Mouse (Mus musculus): ENCODE results near the gene Vmn1r167.
"Not testable (repeated sequence)": the region's sequence is repeated elsewhere in the genome, so short reads cannot be mapped to it uniquely, and the experiment has no call there.

Gene Vmn1r167

DNA sequence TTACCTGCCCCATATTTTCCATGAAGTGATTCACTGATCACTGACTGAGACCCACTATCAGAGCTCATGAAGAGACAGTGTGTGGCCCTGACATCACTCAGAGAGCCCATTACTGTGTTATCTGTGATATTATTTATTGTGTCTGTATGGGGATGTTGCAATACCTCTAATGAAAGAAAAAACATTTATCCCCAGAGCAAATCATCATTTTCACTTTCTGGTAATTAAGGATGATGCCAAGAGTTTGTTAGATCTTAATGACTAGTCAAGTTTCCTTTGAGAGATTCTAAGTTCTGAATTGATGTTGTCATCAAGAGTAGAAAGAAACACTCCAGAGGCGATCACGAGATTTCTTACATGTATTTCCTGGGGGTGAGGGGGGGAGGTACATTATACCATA, at the start of gene Vmn1r167:
TSS of gene Vmn1r167 (minus strand) at position 101 of the 400 bp plus-strand sequence.
- DNase-seq (ENCODE audit: low read depth): not testable (repeated sequence)

DNA sequence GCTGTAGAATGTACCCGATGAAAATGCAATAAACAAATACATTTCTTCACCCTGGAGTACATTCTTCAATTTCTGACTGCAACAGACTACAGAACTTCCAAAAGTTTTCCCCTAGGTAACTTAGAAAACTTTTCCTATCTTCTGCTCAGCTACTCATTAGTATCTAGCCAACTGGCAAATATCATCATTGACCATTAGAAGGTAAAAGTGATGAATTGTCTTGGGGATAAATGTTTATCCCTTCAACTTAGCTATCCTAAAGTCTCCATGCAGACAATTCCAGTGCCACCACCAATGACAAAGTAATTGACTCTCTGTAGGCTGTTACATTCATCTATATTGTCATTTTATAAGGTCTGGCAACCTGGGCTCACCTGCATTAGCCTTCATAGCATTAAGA, 32.4 kb upstream of the Vmn1r167 start, which contains the start of gene Vmn1r168:
TSS of gene Vmn1r168 (plus strand) at position 301 of the 400 bp plus-strand sequence.
- DNase-seq (ENCODE audit: low read depth): not testable (repeated sequence)

DNA sequence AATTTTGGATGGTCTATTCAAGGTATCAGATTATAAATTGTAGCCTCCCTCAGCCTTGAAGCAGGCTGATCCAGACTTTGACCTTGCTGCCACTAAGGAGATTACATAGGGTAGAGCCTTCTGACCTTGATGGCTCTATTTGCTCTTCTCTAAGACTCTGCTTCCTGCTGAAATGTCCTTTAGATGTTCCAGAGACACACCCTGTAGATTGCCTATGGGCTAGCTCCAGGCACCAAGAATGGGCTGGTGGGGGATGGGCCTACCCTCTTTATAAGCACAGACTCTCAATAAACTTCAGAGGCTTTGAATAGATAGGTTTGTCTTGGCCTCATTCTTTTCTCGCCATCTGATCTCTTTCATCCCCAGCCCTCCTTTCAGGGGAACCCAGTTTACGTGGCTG, 34.1 kb downstream of the Vmn1r167 start:
- not testable (repeated sequence) for DNase-seq (ENCODE audit: low read depth)

DNA sequence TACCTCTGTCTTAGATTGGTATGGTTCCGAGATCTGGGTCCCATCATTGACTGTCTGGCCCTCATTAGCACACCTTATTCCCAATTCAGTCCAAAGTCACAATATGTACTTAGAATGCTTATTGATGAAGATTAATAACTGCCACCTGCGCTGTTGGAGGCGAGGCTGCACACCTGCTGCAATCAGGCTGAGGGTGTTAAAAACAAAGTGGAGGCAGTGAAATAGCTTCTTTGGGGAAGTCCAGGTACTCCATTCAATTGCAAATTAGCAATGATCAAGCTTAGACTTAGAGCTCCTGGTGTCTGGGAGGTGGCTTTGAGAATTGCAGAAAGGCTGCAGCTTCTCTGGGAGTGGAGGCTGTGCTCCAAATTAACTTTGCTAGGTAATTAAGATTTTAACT, 36.2 kb downstream of the Vmn1r167 start:
- DNase-seq (ENCODE audit: low read depth): not testable (repeated sequence)

DNA sequence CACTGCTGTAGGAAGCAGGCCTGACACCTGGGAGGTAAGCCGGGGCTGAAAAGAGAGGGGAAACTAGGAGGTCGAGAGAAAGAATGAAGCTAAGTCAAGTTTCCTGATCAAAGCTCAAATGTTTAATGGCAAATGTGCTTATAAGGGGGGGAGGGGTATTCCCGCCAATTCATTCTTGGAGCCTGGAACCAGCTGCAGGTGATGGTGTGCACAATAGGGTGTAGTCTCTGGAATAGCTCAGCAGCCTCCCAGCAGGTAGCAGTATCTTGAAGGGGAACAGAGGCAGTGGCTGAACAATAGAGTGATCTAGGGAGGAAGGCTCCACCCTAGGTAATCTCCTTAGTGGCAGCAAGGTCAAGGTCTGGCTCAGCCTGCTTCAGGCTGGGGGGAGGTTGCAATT, 36.8 kb downstream of the Vmn1r167 start:
- DNase-seq (ENCODE audit: low read depth): not testable (repeated sequence)

Data from c-Kit-positive CD71-negative TER-119-negative erythroid progenitor cells, embryonic 14.5 days (primary cell).